Mouse (Mus musculus) lung, postnatal 0 days (tissue): ENCODE data around the gene Ifngr2.

ENCODE experiments used
- CTCF ChIP-seq: IDR thresholded peaks from 2 replicates; pipeline ENCODE4 v1.5.1; 2016; ENCODE audit warnings: antibody characterized with exemption, mild to moderate bottlenecking
- EP300 ChIP-seq: IDR thresholded peaks from 2 replicates; pipeline ENCODE4 v1.6.1; 2016; ENCODE audit warnings: antibody characterized with exemption, mild to moderate bottlenecking, control low read depth

DNA sequence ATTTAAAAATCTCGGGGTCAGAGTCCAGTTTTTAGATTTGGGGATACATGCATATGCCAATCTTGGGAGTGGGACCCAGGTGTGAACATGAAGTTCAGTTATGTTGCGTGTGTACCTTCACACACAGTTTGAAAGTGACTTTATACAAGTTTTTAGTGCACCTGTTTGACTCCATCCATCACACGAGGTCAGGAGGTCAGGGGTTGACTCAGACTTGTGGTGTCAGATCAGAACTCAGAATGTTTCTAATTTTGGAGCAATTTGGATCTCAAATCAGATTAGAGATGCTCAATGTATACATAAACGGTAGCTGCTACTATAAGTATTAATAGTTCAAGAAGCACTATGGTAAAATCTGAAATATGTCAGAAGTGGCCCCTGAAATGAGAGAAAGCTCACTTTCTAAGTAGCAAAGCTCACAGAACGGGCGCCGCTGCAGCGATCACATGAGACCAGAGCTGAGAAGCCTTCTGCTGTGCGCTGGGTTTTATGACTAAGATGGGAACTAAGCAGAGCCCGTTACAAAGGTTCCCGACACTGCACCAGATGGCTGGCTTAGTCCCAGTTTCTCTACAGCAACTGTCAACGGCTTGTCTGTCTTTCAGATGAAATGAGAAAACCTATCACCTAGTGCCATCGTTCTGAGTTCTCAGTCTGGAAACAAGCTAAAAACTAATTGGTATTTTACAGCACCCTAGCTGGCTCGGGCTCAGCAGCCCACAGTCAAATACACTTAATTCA is 32.3 kb downstream of the Ifngr2 start:
- TF ChIP-seq CTCF: no peak
- no peak for TF ChIP-seq EP300
